Mouse (Mus musculus): Measurements from ENCODE around the gene Cdkn2aip. TPM values are rescaled to one million over a fixed set of nuclear protein-coding genes. Genes with fewer than 3 reads are reported as not detected.

Cdkn2aip gene
- polyA plus RNA-seq, 1 experiment from 2014 or later = 21.1 TPM

Other genes starting within 250 kb of the Cdkn2aip start
- gene Trappc11, start 180.5 kb downstream of the Cdkn2aip start, polyA plus RNA-seq (2016; fragmentation: Nextera tagmentation; extraction: Ambion mirVana) = 26.0 and 28.4 TPM in 2 replicates
- gene Rwdd4a, start 180.3 kb downstream of the Cdkn2aip start, polyA plus RNA-seq (2016; fragmentation: Nextera tagmentation; extraction: Ambion mirVana) = 32.9 and 34.1 TPM in 2 replicates
- gene Ing2, start 38.4 kb downstream of the Cdkn2aip start, polyA plus RNA-seq (2016; fragmentation: Nextera tagmentation; extraction: Ambion mirVana) = 10.4 and 10.5 TPM in 2 replicates
- gene Cldn24, start 108.2 kb upstream of the Cdkn2aip start, polyA plus RNA-seq (2016; fragmentation: Nextera tagmentation; extraction: Ambion mirVana) = not detected in 2 replicates
- gene Cldn22, start 110.5 kb upstream of the Cdkn2aip start, polyA plus RNA-seq (2016; fragmentation: Nextera tagmentation; extraction: Ambion mirVana) = not detected in 2 replicates

Measured in heart, embryonic 12.5 days (tissue).